Mouse (Mus musculus) G1E (cell line): ENCODE data around the gene Pot1a. TPM values are rescaled to one million over a fixed set of nuclear protein-coding genes. Genes with fewer than 3 reads are reported as not detected.

Experiments
- ATAC-seq: 2 replicates; pipeline ENCODE4 v1.8.0; 2016; ENCODE audit warnings: mild to moderate bottlenecking; ENCODE audit not compliant: insufficient number of reproducible peaks, poor library complexity, low FRiP score, severe bottlenecking; ENCODE audit errors: extremely low read depth
- DNase-seq: peaks from one replicate; pipeline ENCODE4 v3.0.0; 2012; ENCODE audit warnings: low spot score
- H3K27me3 ChIP-seq: 2 replicates; pipeline ENCODE4 v1.6.1; 2012; ENCODE audit warnings: mild to moderate bottlenecking, low read length, inconsistent platforms; ENCODE audit not compliant: insufficient read depth
- H3K36me3 ChIP-seq: replicated peaks from 2 replicates; pipeline ENCODE3; 2012; ENCODE audit warnings: mild to moderate bottlenecking, inconsistent platforms
- H3K4me1 ChIP-seq: 2 replicates; pipeline ENCODE4 v1.6.1; 2012; ENCODE audit warnings: low read depth, low read length, inconsistent platforms, mixed read lengths; ENCODE audit not compliant: insufficient read depth
- H3K4me3 ChIP-seq: 2 replicates; pipeline ENCODE4 v1.5.1; 2012; ENCODE audit warnings: low read depth, mild to moderate bottlenecking, inconsistent platforms, low read length, moderate library complexity, mixed read lengths
- H3K9me3 ChIP-seq: replicated peaks from 2 replicates; pipeline ENCODE4 v1.6.1; 2012; ENCODE audit warnings: inconsistent platforms
- CTCF ChIP-seq: IDR thresholded peaks from 2 replicates; pipeline ENCODE4 v1.5.1; 2012; ENCODE audit warnings: low read depth, low read length, inconsistent platforms, mixed read lengths
- GATA1 ChIP-seq: IDR thresholded peaks from 2 replicates; pipeline ENCODE4 v1.6.1; 2012; ENCODE audit warnings: borderline replicate concordance, low read length, inconsistent platforms, mixed read lengths
- GATA2 ChIP-seq: IDR thresholded peaks from 2 replicates; pipeline ENCODE4 v1.6.1; 2012; ENCODE audit warnings: low read depth, low read length, inconsistent platforms, borderline replicate concordance
- POLR2AphosphoS5 ChIP-seq: IDR thresholded peaks from 2 replicates; pipeline ENCODE4 v1.6.1; 2012; ENCODE audit warnings: low read depth, low read length, inconsistent platforms; ENCODE audit not compliant: insufficient replicate concordance
- TAL1 ChIP-seq: conservative IDR thresholded peaks from 2 replicates; pipeline ENCODE4 v1.6.1; 2012; ENCODE audit warnings: low read depth, low read length, inconsistent platforms, mixed read lengths
- polyA plus RNA-seq: library from polyadenylated mRNA; stranded (reverse); fragments of >175 nt; gene quantifications from 2 replicates; pipeline ENCODE4 v1.2.3, GENCODE M21; 2012
- total RNA-seq, 2 experiments: library from RNA; stranded (forward) in 1 of 2; stranded (reverse) in 1 of 2; fragments of 200-1000 nt in 1 of 2; fragments of >200 nt in 1 of 2; fragmentation: Nextera tagmentation in 1 of 2; gene quantifications; 2 replicates each; pipeline ENCODE4 v1.2.3; 2014 to 2017

The Pot1a gene
- total and polyA plus RNA-seq, 3 experiments = 1.7 to 78.6 (median 51.5) TPM

GRCm38 (mm10) chr6:25709250-25709895, 99.7 kb downstream of the Pot1a start:
- Histone ChIP-seq H3K4me3 (no peak overlapping the region), H3K36me3 (no peaks in the 10 kb centered on the region), H3K4me1 (no peaks in the 10 kb centered on the region), H3K9me3 (no peaks in the 10 kb centered on the region), H3K27me3 (no peaks in the 10 kb centered on the region)
- ATAC-seq (no peak), DNase-seq (no peak)
- TF ChIP-seq TAL1 (no peak), CTCF (no peak), GATA1 (no peak), GATA2 (no peak), POLR2AphosphoS5 (no peak)

- TF ChIP-seq POLR2AphosphoS5 (no peak), GATA1 (no peak), GATA2 (no peak), CTCF (no peak), TAL1 (no peak)
- peaks cover 7% of the 10 kb centered on the region for H3K27me3 ChIP-seq
- no peak overlapping the region for H3K4me3 ChIP-seq
- no peak for ATAC-seq
- no peaks in the 10 kb centered on the region for H3K9me3 ChIP-seq
- H3K4me1 ChIP-seq = no peaks in the 10 kb centered on the region
- H3K36me3 ChIP-seq = no peaks in the 10 kb centered on the region
- DNase-seq = no peak
Observed at GRCm38 (mm10) chr6:25699956-25700355, 109.1 kb downstream of the Pot1a start.

Other genes with a start within 250 kb of the Pot1a start
- gene Gpr37, start 118.5 kb downstream of the Pot1a start, total RNA-seq (2014; fragmentation: Nextera tagmentation) = not detected in 2 replicates
- gene Gpr37, start 118.5 kb downstream of the Pot1a start, total RNA-seq (2017) = 0.05 and 0.06 TPM in 2 replicates
- not detected in 2 replicates for gene Gpr37, start 118.5 kb downstream of the Pot1a start, polyA plus RNA-seq